Mouse (Mus musculus) liver, adult 2 months (tissue): ENCODE results near the gene Klhdc8b. TPM values are rescaled to one million over a fixed set of nuclear protein-coding genes. Genes with fewer than 3 reads are reported as not detected.

Source experiments
- DNase-seq: peaks from one replicate; pipeline ENCODE4 v3.0.0-alpha.2; 2011; ENCODE audit warnings: low read depth, low spot score; ENCODE audit errors: extremely low read depth
- H3K27ac ChIP-seq: fragments of 200-500 bp; replicated peaks from 2 replicates; pipeline ENCODE4 v1.5.1; 2012; ENCODE audit warnings: low read depth, mild to moderate bottlenecking, control low read depth, inconsistent platforms, low read length; ENCODE audit not compliant: insufficient read depth
- H3K27me3 ChIP-seq: fragments of 200-500 bp; 2 replicates; pipeline ENCODE4 v1.6.1; 2012; ENCODE audit warnings: mild to moderate bottlenecking, moderate library complexity, low read length, inconsistent platforms; ENCODE audit not compliant: control insufficient read depth, insufficient read depth
- H3K36me3 ChIP-seq: fragments of 200-500 bp; 2 replicates; pipeline ENCODE4 v1.6.1; 2012; ENCODE audit warnings: low read length, inconsistent platforms; ENCODE audit not compliant: control insufficient read depth, insufficient read depth
- H3K4me1 ChIP-seq: fragments of 200-500 bp; 2 replicates; pipeline ENCODE4 v1.6.1; 2011; ENCODE audit warnings: low read length; ENCODE audit not compliant: control insufficient read depth, insufficient read depth
- H3K4me3 ChIP-seq: fragments of 200-500 bp; 2 replicates; pipeline ENCODE4 v1.5.1; 2011; ENCODE audit warnings: low read depth, mild to moderate bottlenecking, control low read depth, low read length, moderate library complexity; ENCODE audit not compliant: insufficient read depth
- H3K79me2 ChIP-seq: fragments of 200-500 bp; 2 replicates; pipeline ENCODE4 v1.6.1; 2012; ENCODE audit warnings: inconsistent platforms, mild to moderate bottlenecking, low read length, moderate library complexity; ENCODE audit not compliant: control insufficient read depth, insufficient read depth
- H3K9ac ChIP-seq: fragments of 200-500 bp; 2 replicates; pipeline ENCODE4 v1.6.1; 2012; ENCODE audit warnings: low read depth, mild to moderate bottlenecking, control low read depth, inconsistent platforms, low read length
- CTCF ChIP-seq: fragments of 200-500 bp; IDR thresholded peaks from 2 replicates; pipeline ENCODE4 v1.5.1; 2011; ENCODE audit warnings: low read depth, low read length, control low read depth
- POLR2A ChIP-seq: fragments of 200-500 bp; IDR thresholded peaks from 2 replicates; pipeline ENCODE4 v1.6.1; 2011; ENCODE audit warnings: low read length, control low read depth; ENCODE audit not compliant: insufficient read depth; ENCODE audit errors: extremely low read depth
- WGBS: fragments of 180-500 bp; shearing (Covaris S2); methylation state at CpG from one replicate; pipeline ENCODE4 v1.1.7; 2018; 5-methylcytosine and 5-hydroxymethylcytosine counted together
- polyA plus RNA-seq: library from polyadenylated mRNA; depleted of rRNA; stranded (reverse); fragments of >200 nt; gene quantifications from 2 replicates; pipeline ENCODE4 v1.2.3, GENCODE M21; 2012
- total RNA-seq: library from RNA; depleted of rRNA; stranded (reverse); fragments of >200 nt; gene quantifications from 2 replicates; pipeline ENCODE4 v1.2.3, GENCODE M21; 2014

Klhdc8b gene
- total and polyA plus RNA-seq, 2 experiments: 8.7 to 25.6 TPM

DNA sequence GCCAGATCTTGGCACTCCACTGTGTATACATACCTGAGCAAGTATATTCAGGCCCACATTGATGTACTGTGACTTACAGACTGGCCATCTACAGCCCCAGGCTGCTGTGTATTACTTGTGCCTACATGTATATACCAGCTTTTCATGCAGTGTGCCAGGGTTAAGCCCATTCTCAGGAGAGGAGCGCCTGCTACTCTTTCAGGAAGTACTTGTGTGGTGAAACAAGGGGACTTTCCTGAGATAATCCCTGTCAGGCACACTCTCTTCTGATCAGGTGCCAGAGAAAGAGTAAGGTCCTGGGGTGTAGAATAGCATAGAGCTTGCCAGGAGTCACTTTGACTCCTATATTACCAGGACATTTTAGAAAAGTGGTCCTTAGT lies 1.5 kb downstream of the Klhdc8b start:
- Histone ChIP-seq H3K27me3 (no peaks in the 10 kb centered on the region), H3K4me1 (peaks cover 7% of the 10 kb centered on the region), H3K9ac (no peak overlapping the region), H3K27ac (0 out of 2 replicates have a peak overlapping the region, but pooled peaks have one; percentile 38), H3K79me2 (peaks cover 5% of the 10 kb centered on the region; the same call in 1 of the 2 replicates), H3K36me3 (peaks cover 4% of the 10 kb centered on the region), H3K4me3 (peak overlapping the region; percentile 77; the same call in 1 of the 2 replicates)
- TF ChIP-seq CTCF (no peak), POLR2A (no peak)
- WGBS: 63% methylated on average over 1 of the region's 1 CpGs
- DNase-seq: no peak

DNA sequence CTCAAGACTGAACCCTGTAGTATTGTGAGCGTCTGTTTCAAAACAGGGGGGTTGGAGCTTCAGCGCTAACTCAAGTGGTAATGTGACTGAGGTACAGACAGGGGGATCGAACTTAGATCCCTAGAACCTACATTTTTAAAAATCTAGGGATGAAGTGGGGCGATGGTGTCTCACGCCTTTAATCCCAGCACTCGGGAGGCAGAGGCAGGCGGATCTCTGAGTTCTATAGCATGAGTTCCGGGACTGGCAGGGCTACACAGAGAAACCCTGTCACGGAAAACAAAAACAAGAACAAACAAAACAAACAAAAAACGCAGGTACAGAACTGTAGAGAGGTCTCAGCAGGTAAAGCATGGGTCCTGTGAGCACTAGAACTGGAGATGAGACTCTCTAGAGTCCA lies 4.4 kb downstream of the Klhdc8b start:
- H3K9ac ChIP-seq: no peak overlapping the region
- H3K36me3 ChIP-seq: no peaks in the 10 kb centered on the region
- H3K4me1 ChIP-seq: peaks cover 7% of the 10 kb centered on the region
- no peaks in the 10 kb centered on the region for H3K27me3 ChIP-seq
- peaks cover 5% of the 10 kb centered on the region; the same call in 1 of the 2 replicates for H3K79me2 ChIP-seq
- 93% methylated on average over 10 of the region's 10 CpGs for WGBS
- no peak for TF ChIP-seq POLR2A
- TF ChIP-seq CTCF: no peak
- H3K27ac ChIP-seq: no peak overlapping the region
- DNase-seq: no peak
- H3K4me3 ChIP-seq: no peak overlapping the region

DNA sequence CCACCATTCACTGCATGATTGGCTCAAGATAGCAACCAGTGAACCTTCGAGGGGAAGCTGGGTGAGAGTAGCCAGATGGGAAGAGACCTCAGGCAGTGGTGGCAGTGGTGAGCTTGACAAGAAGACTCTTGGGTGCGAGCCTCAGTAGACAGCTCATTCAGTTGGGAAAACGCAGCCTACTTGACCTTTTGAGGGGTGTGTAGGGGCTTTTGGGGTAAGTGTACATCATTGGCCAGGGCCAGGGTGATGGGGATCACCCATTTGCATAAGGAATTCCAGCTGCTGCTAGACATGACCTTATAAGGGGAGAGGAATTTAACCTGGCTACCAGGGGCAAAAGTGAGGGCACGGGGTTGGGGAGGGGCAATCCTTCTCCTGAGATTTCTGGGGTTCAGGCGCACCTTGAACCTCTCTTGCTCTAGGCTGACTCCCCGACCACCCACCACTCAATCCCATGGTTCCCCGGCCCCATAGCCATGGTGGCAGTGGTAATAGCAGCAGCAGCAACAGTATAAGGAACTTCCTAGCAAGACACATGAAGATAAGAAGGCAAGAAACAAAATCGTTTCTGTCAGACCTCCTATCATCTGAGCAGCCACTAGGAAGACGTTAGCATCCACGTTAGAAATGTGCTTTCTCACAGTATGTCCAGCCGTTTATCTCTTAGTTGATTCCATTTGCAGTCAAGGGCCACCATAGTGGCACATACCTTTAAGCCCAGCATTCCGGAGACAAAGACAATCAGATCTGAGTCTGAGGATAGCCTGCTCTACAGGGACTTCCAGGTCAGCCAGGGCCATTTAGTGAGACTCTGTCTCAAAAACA lies 5.4 kb downstream of the Klhdc8b start:
- no peak overlapping the region for H3K4me3 ChIP-seq
- H3K4me1 ChIP-seq: no peaks in the 10 kb centered on the region
- H3K79me2 ChIP-seq: no peaks in the 10 kb centered on the region
- DNase-seq: no peak
- TF ChIP-seq CTCF (no peak), POLR2A (no peak)
- no peak overlapping the region for H3K9ac ChIP-seq
- H3K27me3 ChIP-seq: no peaks in the 10 kb centered on the region
- H3K36me3 ChIP-seq: no peaks in the 10 kb centered on the region
- no peak overlapping the region for H3K27ac ChIP-seq
- WGBS: 82% methylated on average over 12 of the region's 12 CpGs

DNA sequence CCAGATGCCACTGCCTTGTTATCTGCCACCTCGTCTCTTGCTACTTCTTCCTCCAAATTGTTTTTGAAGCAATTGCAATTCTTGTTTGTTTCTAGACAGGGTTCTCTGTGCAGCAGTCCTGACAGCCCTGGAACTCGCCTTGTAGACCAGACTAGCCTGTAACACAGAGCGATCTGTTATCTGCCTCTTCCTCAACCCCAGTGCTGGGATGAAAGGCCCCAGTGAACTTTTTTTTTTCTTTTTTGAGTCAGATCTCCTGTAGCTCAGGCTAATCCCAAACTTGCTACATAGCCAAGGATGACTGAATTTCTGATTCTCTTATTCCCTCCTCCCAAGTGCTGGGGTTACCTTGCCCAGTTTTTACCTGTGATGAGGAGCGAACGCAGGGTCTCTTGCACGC lies 7.0 kb downstream of the Klhdc8b start:
- Histone ChIP-seq H3K4me1 (no peaks in the 10 kb centered on the region), H3K27ac (no peak overlapping the region), H3K4me3 (no peak overlapping the region), H3K9ac (no peak overlapping the region), H3K36me3 (no peaks in the 10 kb centered on the region), H3K27me3 (no peaks in the 10 kb centered on the region), H3K79me2 (no peaks in the 10 kb centered on the region)
- WGBS: 90% methylated on average over 6 of the region's 6 CpGs
- TF ChIP-seq CTCF (no peak), POLR2A (no peak)
- DNase-seq: no peak

DNA sequence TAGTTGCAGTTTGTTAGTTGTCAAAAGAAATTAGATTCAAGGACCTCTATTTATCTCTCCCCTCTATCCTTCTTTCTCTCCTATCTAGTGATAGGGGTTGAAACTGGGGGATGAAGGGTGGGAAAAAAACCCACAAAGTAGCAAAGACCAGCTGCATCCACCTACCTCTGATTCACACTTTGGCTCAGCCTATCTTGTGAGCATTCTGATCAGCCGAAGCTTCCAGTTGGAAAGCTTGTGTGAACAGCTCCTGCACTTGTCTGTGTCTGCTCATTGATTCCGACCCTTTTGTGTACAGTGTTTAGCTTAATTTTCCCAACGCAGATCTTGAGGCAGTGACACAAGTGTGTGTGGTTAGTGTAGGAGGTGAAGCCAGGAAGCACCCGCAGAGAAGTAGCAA lies 7.9 kb downstream of the Klhdc8b start:
- Histone ChIP-seq H3K36me3 (no peaks in the 10 kb centered on the region), H3K27me3 (no peaks in the 10 kb centered on the region), H3K4me1 (no peaks in the 10 kb centered on the region), H3K9ac (no peak overlapping the region), H3K27ac (no peak overlapping the region), H3K79me2 (no peaks in the 10 kb centered on the region), H3K4me3 (no peak overlapping the region)
- 85% methylated on average over 4 of the region's 4 CpGs for WGBS
- DNase-seq: no peak
- TF ChIP-seq POLR2A: no peak
- no peak for TF ChIP-seq CTCF

DNA sequence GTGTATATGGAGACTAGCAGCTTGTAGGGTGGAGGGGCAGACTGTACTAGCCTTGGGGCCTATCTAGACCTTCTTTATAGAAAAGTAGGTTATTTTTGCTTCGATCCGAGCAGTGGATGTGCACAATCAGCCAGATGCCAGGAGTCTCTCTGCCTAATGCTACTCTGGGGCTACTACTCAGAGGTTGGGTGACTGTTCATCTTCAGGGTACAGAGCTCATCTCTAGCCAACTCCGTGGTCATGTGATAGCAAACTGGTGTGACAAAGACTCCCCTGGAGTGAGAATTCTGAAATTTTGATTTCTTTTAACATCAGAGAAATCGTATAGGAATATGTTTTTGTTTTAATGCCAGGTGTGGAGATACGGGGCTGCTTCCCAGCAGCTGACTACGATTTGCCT lies 8.5 kb downstream of the Klhdc8b start:
- WGBS: 61% methylated on average over 6 of the region's 6 CpGs
- H3K79me2 ChIP-seq: no peaks in the 10 kb centered on the region
- TF ChIP-seq POLR2A: no peak
- TF ChIP-seq CTCF: no peak
- no peak overlapping the region for H3K27ac ChIP-seq
- H3K36me3 ChIP-seq: no peaks in the 10 kb centered on the region
- no peaks in the 10 kb centered on the region for H3K4me1 ChIP-seq
- no peaks in the 10 kb centered on the region for H3K27me3 ChIP-seq
- no peak overlapping the region for H3K9ac ChIP-seq
- no peak overlapping the region for H3K4me3 ChIP-seq
- no peak for DNase-seq
